Mouse (Mus musculus) liver, embryonic 14.5 days (tissue): ENCODE results near the gene Acer1.

Experiments
- CTCF ChIP-seq: IDR thresholded peaks from 2 replicates; pipeline ENCODE4 v1.5.1; 2016; ENCODE audit warnings: antibody characterized with exemption, low read depth, control low read depth
- EP300 ChIP-seq: IDR thresholded peaks from 2 replicates; pipeline ENCODE4 v1.6.1; 2016; ENCODE audit warnings: antibody characterized with exemption, low read depth

- no peak for TF ChIP-seq CTCF
- no peak for TF ChIP-seq EP300
Observed at GRCm38 (mm10) chr17:56933395-56933794, 48.5 kb downstream of the Acer1 start.
